Mouse (Mus musculus) neural tube, postnatal 0 days (tissue): ENCODE data around the gene Vtcn1. TPM values are rescaled to one million over a fixed set of nuclear protein-coding genes. Genes with fewer than 3 reads are reported as not detected.

Experiments
- polyA plus RNA-seq: library from polyadenylated mRNA; unstranded; fragments of >200 nt; fragmentation: Nextera tagmentation; extraction: Ambion mirVana; gene quantifications from 2 replicates; pipeline ENCODE4 v1.2.1, GENCODE M21; 2015

Gene Vtcn1
- not detected in 2 replicates for polyA plus RNA-seq

GRCm38 (mm10) chr3:100825225-100825965 lies at the start of gene Vtcn1:
TSS of gene Vtcn1 (plus strand) at chr3:100825459.

GRCm38 (mm10) chr3:100921825-100922505 lies 96.7 kb downstream of the Vtcn1 start, which contains the start of gene Trim45:
TSS of gene Trim45 (plus strand) at chr3:100922202.

Other genes starting within 250 kb of the Vtcn1 start
- 105 and 115 TPM in 2 replicates for gene Man1a2, start 140.0 kb upstream of the Vtcn1 start, polyA plus RNA-seq
- gene Trim45, start 96.7 kb downstream of the Vtcn1 start, polyA plus RNA-seq, result 4.9 and 6.5 TPM in 2 replicates
- gene Ttf2, start 144.2 kb downstream of the Vtcn1 start, polyA plus RNA-seq, result 2.5 and 3.2 TPM in 2 replicates
- 0.08 and 0.09 TPM in 2 replicates for gene Cd101, start 204.1 kb downstream of the Vtcn1 start, polyA plus RNA-seq